Mouse (Mus musculus) cerebellum, adult 2 months (tissue): ENCODE data around the gene 2010111I01Rik.

Source experiments
- CTCF ChIP-seq: fragments of 200-500 bp; IDR thresholded peaks from 2 replicates; pipeline ENCODE4 v1.5.1; 2011; ENCODE audit warnings: low read depth, mild to moderate bottlenecking, control low read depth, low read length, moderate library complexity, borderline replicate concordance; ENCODE audit not compliant: insufficient read depth
- POLR2A ChIP-seq: fragments of 200-500 bp; IDR thresholded peaks from 2 replicates; pipeline ENCODE4 v1.6.1; 2011; ENCODE audit warnings: low read length, control low read depth, borderline replicate concordance; ENCODE audit not compliant: insufficient read depth

DNA sequence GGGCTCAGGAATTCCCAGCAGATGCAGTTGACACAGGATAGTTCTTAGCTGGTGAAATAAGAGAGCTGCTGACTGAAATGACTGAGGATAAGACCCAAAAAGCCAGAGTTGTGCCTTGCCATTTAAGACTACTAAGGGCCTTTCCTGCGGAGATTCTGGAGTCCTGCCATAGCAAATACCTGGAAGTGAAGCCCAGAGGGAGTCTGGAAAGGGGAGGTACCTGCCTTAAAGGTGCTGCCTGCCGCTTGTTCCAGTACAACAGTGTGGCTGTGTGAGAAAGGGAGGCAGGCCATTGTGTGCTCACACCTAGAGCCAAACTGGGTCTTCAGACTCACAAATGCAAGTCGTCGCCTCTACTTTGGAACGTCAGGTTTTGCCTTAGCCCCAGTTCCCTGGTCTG lies 305.5 kb downstream of the 2010111I01Rik start:
- TF ChIP-seq POLR2A (no peak), CTCF (no peak)
